Mouse (Mus musculus) cerebellum, adult 8-10 months (tissue): ENCODE measurements around the gene Cdc42bpg.

Source experiments
- DNase-seq: peaks from one replicate; pipeline ENCODE4 v3.0.0; 2022

Gene Cdc42bpg

GRCm38 (mm10) chr19:6306137-6306551, at the start of gene Cdc42bpg:
TSS of gene Cdc42bpg (plus strand) at chr19:6306456.
- DNase-seq: peak; percentile 89

- no peak for DNase-seq
Measured at GRCm38 (mm10) chr19:6260428-6260827, 45.8 kb upstream of the Cdc42bpg start.

GRCm38 (mm10) chr19:6260946-6261345, 45.3 kb upstream of the Cdc42bpg start:
- no peak for DNase-seq

GRCm38 (mm10) chr19:6261379-6261778, 44.9 kb upstream of the Cdc42bpg start:
- DNase-seq: no peak

GRCm38 (mm10) chr19:6262222-6262621, 44.0 kb upstream of the Cdc42bpg start:
- DNase-seq: peak; percentile 88

- DNase-seq: no peak
Measured at GRCm38 (mm10) chr19:6262839-6263433, 43.3 kb upstream of the Cdc42bpg start.

- no peak for DNase-seq
Measured at GRCm38 (mm10) chr19:6264200-6264599, 42.1 kb upstream of the Cdc42bpg start.

- DNase-seq: no peak
Measured at GRCm38 (mm10) chr19:6264945-6265344, 41.3 kb upstream of the Cdc42bpg start.

- DNase-seq: no peak
Measured at GRCm38 (mm10) chr19:6265727-6266182, 40.5 kb upstream of the Cdc42bpg start.

GRCm38 (mm10) chr19:6267306-6268169, 38.7 kb upstream of the Cdc42bpg start:
- peak; percentile 92 for DNase-seq

GRCm38 (mm10) chr19:6268170-6268528, 38.1 kb upstream of the Cdc42bpg start:
- peak; percentile 87 for DNase-seq

- DNase-seq: no peak
Measured at GRCm38 (mm10) chr19:6268670-6269132, 37.6 kb upstream of the Cdc42bpg start.

- DNase-seq: no peak
Measured at GRCm38 (mm10) chr19:6269798-6270475, 36.3 kb upstream of the Cdc42bpg start.

GRCm38 (mm10) chr19:6270661-6271060, 35.6 kb upstream of the Cdc42bpg start:
- DNase-seq: no peak

GRCm38 (mm10) chr19:6271206-6271605, 35.0 kb upstream of the Cdc42bpg start:
- DNase-seq: no peak

GRCm38 (mm10) chr19:6272053-6272452, 34.2 kb upstream of the Cdc42bpg start:
- DNase-seq: no peak

GRCm38 (mm10) chr19:6272738-6273137, 33.5 kb upstream of the Cdc42bpg start:
- DNase-seq: no peak

GRCm38 (mm10) chr19:6273592-6273991, 32.7 kb upstream of the Cdc42bpg start:
- no peak for DNase-seq

- no peak for DNase-seq
Measured at GRCm38 (mm10) chr19:6273998-6274608, 32.2 kb upstream of the Cdc42bpg start.

GRCm38 (mm10) chr19:6275740-6276389, 30.4 kb upstream of the Cdc42bpg start:
- no peak for DNase-seq

- DNase-seq: peak; percentile 96
Measured at GRCm38 (mm10) chr19:6276426-6277421, 29.5 kb upstream of the Cdc42bpg start, which contains the start of gene Ehd1. TSS of gene Ehd1 (plus strand) at chr19:6276725.
